Mouse (Mus musculus): ENCODE results near the gene Defb36.

The Defb36 gene

DNA sequence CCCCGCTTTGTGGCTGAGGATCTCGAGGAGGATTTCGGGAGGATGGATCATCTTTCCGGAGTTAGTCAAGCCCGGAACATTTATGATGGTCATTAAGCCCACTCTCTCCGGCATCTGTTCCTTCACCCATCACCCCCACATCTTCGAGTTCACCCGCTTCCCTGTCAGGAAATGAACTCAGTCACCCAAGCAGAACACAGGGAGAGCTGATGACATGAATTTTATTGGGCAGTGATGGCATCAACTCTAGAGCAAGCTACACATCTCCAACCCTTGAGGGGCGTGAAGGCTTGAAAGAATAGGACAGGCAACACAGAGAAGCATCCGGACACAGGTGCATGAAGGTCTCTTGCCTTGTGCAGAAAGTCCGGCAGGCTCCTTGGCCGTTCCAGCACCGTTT lies 18.0 kb downstream of the Defb36 start:
- no peak for DNase-seq (ENCODE audit: low spot score in 2 of 2)

GRCm38 (mm10) chr2:152622953-152623352 lies 18.8 kb downstream of the Defb36 start, which contains the start of gene Defb25:
Gene Defb25, minus strand, starts transcription at chr2:152623053.
- DNase-seq (ENCODE audit: low spot score in 2 of 2), result no peak

DNA sequence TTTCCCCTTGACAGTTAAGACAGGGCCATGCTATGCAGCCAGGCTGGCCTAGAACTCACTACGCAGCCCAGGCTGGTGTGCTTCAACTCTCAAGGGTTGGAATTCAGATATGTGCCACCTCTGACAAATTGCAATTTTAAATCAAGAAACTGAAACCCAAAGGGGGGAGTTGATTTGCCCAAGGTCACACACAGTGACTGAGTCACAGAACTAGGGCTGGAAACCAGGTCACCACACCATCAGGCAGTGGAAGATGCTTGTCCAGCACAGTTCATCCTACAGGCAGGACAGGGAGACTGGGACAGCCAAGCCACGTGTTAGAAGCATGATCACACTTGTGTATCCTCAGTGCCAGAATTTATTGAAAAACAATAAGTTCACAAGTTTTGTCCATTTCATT lies 20.4 kb downstream of the Defb36 start:
- DNase-seq (ENCODE audit: low spot score in 2 of 2), result no peak

DNA sequence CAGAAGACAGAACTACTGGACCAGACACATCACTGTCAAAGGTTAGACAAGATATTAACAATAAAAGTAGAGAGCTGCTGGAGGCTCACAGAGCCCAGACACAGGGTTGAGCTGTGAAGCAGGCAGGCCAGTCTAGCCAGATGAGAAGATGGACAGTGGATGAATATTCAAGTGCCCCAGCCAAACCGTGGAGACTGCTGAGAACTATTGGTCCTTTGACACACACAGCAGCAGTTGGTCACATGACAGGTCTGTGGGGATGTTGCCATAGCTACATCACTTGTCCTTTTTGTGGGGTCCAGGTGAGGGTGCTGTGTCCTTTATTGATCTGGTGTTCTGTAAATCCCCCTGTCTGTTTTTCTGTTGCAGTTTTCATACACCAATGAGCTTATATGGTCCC lies 21.1 kb downstream of the Defb36 start:
- no peak for DNase-seq (ENCODE audit: low spot score in 2 of 2)

- no peak for DNase-seq (ENCODE audit: low spot score in 2 of 2)
Measured at GRCm38 (mm10) chr2:152626774-152627591, 22.9 kb downstream of the Defb36 start, which contains the start of gene Rem1. Gene Rem1, plus strand, starts transcription at chr2:152626951.

DNA sequence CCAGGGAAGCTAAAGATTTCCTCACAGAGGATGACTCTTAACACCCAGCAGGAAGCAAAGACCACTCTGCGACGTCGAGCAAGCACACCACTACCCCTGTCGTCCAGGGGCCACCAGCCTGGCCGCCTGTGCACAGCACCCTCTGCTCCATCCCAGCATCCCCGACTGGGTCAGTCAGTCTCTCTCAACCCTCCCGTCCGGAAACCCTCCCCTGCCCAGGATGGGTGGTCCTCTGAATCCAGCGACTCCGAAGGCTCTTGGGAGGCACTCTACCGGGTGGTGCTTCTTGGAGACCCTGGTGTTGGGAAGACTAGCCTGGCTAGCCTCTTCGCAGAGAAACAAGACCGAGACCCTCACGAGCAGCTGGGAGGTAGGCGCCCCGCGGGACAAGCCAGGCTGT lies 23.9 kb downstream of the Defb36 start:
- DNase-seq (ENCODE audit: low spot score in 2 of 2), result no peak

- no peak for DNase-seq (ENCODE audit: low spot score in 2 of 2)
Measured at GRCm38 (mm10) chr2:152629239-152629638, 25.1 kb downstream of the Defb36 start.

- no peak for DNase-seq (ENCODE audit: low spot score in 2 of 2)
Measured at GRCm38 (mm10) chr2:152629904-152630303, 25.8 kb downstream of the Defb36 start.

GRCm38 (mm10) chr2:152633334-152633733 lies 29.2 kb downstream of the Defb36 start:
- no peak for DNase-seq (ENCODE audit: low spot score in 2 of 2)

DNA sequence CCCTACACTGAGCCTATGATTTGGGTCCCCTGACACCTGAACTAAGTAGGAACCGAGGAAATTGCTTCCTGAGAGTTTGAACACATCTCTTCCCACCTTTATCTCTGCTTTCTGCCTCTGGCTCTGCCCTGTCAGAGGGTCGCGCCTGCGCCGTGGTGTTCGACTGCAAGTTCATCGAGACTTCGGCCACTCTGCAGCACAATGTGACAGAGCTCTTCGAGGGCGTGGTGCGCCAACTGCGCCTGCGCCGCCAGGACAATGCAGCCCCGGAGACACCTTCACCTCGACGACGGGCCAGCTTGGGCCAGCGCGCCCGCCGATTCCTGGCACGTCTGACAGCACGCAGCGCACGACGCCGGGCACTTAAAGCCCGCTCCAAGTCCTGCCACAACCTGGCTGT lies 30.2 kb downstream of the Defb36 start:
- no peak for DNase-seq (ENCODE audit: low spot score in 2 of 2)

DNA sequence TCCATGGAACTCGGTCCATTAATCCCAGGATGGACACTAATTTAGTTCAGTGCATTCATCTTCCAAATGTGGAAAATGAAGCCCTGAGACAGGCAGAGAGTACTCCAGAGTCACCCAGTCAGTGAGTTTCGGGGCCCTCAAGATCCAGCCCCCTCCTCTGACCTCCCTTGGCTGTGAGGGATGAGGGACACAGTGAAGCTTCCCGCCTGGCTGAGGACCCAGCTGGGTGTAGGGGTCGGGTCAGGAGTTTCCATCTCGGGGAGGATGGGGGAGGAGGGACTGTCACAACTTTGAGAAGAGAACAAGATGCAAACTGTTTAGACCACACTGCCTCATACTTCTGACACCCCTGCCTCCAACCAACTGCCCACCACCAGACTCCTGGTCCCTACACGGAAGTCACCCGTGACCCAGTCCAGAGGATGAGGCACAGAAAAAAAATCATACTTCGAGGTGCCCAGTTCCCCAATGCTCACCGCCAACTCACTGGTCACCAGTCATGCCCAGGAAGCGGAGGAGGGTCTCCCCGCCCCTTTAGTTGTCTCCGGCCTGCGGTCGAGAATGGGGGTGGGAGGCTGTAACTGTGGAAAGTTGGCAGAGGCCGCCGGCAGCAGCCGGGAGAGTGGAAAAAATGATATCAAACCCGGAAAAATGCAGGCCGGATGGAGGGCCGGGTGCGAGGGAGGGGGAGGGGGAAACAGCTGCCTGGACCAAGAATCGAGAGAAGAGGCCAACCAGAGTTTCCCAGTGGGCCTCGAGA lies 32.3 kb downstream of the Defb36 start:
- no peak for DNase-seq (ENCODE audit: low spot score in 2 of 2)

DNA sequence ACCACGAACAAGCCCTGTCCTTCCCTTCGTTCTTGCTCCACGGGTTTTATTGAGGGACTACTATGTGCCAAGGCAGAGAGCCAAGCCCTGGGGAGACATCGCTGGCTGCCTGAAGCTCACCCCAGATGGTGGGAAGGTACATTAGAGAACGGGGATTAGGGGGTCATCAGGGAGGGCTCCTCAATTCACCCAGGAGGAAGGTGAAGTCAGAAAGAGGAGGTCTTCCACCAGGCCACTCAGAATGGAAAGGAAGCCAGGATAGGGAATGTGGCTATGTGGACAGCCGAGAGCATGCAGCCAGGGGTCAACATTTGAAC lies 32.8 kb downstream of the Defb36 start:
- DNase-seq (ENCODE audit: low spot score in 2 of 2), result no peak

- DNase-seq (ENCODE audit: low spot score in 2 of 2), result no peak
Measured at GRCm38 (mm10) chr2:152637381-152637780, 33.3 kb downstream of the Defb36 start.

DNA sequence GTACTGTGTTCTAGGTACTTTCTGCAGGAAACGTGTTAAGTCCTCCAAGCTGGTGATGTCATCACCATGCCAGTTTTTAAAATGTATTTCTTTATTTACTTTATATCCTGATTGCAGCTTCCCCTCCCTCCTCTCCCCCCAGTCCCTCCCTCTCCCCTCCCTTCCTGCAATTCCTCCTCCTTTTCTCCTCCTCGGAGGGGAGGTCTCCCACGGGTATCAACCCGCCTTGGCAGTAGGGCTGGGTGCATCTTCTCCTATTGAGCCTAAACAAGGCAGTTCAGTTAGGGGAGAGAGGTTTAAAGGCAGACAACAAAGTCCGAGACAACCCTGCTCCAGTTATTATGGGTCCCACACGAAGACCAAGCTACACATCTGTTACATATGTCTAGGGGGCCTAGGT lies 34.7 kb downstream of the Defb36 start:
- no peak for DNase-seq (ENCODE audit: low spot score in 2 of 2)

GRCm38 (mm10) chr2:152639406-152640113 lies 35.4 kb downstream of the Defb36 start:
- no peak for DNase-seq (ENCODE audit: low spot score in 2 of 2)

DNA sequence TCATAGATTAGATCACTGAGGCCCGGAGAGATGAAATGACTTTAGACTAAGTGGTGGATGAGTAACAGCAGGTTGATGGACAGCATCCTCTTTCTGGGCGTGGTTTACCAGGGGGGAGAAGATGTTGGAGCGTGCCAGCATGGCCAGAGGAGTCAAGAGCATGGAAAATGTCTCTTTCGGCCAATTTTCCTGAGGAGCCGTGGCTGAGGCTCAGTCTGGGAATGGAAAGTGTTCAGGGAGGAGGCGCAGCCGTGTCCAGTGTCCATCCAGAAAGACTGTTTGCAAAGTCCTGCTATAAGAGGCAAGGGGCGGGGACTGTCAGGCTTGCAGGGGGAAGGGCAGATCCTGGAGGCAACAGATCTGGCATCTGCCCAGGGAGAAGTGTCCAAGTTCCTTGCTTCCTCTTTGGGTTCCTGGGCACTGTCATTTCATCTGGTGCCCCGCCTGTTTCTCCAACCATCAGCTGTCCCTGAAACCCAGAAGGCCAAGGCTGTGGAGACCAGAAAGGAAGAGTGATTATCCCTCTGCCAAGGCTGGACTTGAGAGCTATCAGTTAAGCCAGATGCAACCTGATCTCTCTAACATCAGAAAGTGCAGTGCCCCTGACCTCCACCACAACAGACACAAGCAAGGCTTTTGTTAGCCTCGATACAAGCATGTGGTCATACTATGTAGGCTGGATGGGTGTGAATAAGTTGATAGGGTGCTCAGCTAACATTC lies 48.9 kb downstream of the Defb36 start:
- no peak for DNase-seq (ENCODE audit: low spot score in 2 of 2)

DNA sequence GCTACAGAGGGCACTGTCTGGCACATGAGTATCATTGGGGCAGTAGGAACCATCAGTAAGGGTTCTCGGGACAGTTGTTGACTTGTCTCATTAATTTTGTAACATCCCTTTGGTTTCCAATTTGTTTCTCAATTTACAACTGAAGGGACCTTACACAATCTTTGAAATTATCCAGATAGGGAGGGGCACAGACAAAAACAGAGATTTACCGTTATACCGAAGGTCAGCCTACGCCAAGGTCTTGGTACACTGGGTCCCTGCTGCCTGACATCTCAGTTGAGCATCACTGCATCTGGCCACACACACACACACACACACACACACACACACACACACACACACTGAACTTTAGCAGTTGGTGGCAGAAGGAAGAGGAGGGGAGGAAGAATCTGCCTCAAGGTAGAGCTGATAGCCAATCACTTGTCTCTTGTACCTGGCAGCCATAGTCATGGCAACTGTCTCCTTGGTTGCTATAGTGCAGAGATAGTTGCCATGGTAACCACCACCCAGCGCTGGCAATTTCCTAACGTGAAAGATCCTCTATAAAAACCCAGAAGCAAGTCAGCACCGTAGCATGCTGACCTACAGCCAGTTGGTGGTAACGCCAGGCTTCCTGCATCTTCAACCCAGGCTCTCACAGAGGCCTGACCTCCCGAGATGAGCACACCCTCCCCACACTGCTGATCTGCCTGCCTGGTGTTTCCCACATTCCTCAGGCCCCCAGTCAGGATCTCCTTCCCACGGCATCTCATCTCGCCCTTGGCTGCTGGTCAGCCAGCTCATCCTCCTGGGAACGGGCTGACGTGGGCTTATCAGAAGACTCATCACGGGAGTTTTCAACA lies 50.0 kb downstream of the Defb36 start:
- DNase-seq (ENCODE audit: low spot score in 2 of 2), result peak in 1 of 2 experiments; percentile 55

GRCm38 (mm10) chr2:152657398-152657797 lies 53.3 kb downstream of the Defb36 start:
- no peak for DNase-seq (ENCODE audit: low spot score in 2 of 2)

DNA sequence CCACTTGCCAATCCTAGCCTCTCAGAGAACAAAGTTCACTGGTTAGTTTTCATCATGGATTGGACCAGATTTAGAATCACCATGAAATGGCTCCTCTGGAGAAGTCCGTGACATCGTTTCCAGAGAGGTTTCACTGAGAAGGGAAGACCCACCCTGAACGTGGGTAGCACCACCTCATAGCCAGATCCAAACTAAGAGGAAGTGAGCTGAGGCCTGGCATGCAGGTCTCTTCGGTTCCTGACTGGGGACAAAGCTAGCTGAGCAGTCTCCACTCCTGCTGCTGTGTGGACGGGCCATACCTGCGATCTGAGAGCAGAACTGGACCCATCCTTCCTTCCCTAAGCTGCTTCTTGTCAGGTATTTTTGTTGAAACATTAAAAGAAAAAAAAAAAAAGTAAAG lies 57.0 kb downstream of the Defb36 start:
- DNase-seq (ENCODE audit: low spot score in 2 of 2), result no peak

Measured in frontal cortex, postnatal 25 days (tissue).